Mouse (Mus musculus): ENCODE data around the gene Sltm.
"Not testable (repeated sequence)": the region's sequence is repeated elsewhere in the genome, so short reads cannot be mapped to it uniquely, and the experiment has no call there.

Gene Sltm

DNA sequence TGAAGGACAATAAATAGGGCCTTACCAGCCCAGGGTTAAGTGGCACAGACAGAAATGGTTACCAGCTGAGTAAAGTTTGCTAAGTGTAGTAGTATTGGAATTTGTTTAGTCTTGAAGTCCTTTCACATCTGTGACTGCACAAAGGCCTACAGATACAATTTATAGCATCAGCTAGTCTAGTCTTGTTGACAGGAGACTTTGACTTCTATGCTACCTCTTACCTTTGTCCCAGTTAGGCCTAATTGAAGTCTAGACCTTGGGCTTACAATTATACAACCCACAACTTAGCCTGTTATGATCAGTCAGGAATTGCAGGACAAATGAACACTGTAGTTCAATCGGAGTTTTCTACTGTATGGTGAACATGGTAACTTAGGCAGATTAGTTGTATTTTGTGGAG, 9.0 kb downstream of the Sltm start:
- no peak for DNase-seq (ENCODE audit: low spot score)

DNA sequence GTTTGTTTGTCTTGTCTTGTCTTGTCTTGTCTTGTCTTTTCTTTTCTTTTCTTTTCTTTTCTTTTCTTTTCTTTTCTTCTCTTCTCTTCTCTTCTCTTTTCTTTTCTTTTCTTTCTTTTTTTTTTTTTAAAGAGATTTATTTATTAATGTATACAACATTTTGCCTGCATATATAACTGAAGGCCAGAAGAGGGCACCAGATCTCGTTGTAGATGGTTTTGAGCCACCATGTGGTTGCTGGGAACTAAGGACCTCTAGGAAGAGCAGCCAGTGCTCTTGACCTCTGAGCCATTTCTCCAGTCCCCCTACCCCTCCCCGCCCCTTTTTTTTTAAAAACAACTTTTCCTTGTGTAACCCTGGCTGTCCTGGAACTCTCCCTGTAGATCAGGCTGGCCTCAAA, 9.7 kb downstream of the Sltm start:
- DNase-seq (ENCODE audit: low spot score), result not testable (repeated sequence)

DNA sequence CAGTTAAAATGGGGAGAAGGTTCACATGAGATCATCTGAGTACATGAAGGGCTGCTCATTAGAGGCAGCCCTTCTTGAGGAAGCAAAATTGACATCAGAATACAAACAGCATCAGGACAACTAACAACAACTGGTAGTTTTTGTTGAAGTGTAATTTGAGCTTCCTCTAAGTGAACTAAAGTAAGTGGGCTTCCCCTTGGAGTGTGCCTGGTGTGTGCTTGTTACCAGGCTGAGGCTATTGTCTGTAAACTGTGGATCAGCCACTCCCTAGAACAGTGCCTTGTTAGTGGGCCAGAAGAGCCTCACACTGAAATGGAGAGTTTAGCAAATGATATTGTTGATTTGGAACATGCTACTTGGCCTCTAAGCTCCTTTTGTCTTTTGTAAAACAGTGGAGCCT, 12.9 kb downstream of the Sltm start:
- DNase-seq (ENCODE audit: low spot score), result no peak

DNA sequence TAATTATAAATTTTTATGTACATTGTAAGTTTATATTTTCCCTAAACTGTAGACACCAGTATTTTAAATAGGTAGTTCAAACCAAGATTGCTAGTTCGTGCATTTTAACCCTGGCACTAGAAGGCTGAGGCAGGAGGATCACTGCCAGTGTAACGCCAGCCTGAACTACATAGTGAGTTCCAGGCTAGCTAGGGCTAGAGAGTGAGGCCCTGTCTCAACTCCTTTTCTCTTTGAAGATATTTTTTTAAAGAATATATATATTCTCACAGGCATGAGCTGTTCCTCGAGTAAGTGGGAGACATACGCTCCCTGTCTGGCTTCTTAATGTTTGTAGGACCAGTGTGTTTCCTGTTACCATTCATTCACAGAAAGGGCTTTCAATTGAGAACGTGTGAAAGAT, 14.2 kb downstream of the Sltm start:
- DNase-seq (ENCODE audit: low spot score), result no peak

DNA sequence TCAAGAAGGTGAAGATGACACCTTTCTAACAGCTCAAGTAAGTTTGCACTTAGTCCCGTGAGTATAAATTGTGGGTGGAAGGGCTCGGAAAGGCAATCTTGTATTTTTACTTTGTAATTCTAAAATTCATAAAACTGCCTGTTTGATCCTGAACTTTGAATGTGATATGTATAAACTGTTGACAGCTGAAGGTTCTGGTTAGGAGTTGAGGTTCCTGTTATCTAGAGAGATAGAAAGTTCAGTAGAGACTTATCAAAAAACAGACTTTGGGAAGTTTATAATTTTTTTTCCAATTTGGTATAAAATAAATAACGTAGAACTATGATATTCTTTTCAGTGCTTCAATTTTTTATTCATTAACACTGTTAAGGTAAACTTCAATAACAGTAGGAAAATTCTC, 20.3 kb downstream of the Sltm start:
- DNase-seq (ENCODE audit: low spot score), result no peak

DNA sequence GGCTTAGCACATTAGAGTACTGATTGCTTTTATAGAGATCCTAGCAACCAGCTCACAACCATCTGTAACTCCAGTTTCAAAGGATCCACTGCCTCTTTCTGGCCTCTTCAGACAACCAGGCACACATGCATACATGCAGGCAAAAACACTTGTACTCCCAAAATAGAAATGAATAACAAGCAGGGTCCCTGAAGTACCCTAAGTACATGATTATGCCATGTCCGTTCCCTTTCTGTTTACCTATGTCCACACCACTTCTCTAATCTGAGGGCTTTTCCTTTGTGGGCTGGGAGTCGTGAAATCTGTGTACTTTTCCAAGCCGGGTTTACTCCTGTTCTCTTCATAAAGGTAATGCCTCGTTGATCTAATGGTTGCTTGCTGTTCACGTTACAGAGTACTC, 25.1 kb downstream of the Sltm start:
- DNase-seq (ENCODE audit: low spot score), result no peak

DNA sequence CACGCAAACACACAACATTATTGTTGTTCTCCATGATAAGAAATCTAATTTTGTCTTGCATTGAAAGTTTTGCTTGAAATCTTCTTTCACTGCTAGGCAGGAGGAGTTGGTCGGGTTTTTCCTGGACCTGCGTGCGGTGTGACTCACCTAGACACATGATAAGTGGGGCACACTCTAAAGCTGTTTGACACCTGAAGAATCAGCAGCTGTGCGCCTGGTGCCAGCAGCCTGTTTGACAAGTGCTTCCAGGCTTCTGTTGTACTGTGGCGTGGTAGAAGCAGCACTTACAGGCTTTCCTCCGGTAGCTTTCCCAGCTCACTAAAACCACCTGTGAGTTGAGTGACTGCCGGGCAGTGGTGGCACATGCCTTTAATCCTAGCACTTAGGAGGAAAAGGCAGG, 27.8 kb downstream of the Sltm start:
- no peak for DNase-seq (ENCODE audit: low spot score)

DNA sequence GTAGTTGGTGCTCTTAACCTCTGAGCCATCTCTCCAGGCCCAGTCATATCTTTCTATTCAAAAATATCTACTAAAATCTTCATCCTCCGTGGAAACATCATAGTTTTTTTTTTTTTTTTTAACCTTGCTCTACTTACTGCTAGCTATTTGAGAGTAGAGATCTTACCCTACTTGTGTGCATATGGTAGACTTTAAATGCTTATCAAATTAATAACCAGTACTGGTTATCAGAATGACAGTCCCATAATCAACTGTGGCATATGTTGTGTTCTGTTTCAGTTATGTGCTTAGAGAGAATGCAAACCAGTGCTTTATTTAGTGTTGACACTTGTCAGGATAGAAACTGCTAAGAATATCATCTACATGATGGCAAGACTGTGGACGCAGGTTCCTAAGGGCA, 35.6 kb downstream of the Sltm start:
- DNase-seq (ENCODE audit: low spot score), result no peak

DNA sequence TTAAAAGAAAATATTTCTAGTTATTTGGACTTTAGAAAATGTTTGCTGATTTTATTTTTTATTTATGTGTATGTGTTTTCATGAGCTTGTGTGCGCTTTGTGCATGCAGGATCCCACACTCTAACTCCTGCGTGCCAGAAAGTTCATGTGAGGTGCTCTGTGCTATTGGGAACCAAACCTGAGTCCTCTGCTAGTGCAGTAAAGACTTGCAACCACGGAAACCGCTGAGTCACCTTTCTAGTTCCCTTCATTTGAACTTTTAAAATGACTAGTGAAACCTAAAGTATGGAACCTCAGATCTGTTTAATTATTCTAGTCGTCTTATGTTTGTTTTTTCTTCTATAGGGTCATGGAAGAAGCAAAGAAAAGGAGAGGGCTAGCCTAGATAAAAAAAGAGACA, 38.4 kb downstream of the Sltm start:
- no peak for DNase-seq (ENCODE audit: low spot score)

DNA sequence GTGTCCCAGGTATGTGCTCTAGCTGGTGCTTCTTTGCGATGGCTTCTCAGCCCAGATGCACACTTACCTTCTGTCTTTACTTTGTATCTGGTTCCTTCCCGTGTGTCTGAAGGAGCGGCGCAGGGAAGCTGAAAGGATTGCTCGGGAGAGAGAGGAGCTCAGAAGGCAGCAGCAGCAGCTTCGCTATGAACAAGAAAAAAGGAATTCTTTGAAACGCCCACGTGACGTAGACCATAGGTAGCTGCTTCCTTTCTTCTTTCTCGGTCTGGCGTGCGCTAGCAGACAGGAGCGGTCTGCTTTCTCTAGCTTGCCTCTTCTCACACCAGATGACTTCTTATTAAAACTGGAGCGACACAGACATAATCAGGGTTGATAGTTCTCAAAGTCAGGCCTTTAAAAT, 42.1 kb downstream of the Sltm start:
- no peak for DNase-seq (ENCODE audit: low spot score)

DNA sequence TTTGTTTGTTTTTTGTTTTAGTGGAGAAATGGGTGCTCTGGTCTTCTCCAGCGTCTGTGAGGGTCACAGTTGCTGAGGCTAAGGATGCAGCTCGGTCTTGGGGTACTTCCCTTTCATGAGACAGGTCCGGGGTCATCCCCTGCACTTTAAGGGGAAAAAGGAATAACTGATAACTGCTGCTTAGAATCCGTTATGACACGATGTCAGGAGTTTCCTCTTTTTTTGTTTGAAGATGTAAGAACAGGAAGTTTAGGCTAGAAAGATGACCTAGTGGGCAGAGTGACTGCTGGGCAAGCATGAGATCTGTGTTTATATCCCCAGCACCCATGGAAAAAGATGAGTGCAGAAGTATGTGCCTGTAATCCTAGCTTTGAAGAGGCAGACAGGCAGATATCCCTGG, 42.6 kb downstream of the Sltm start:
- no peak for DNase-seq (ENCODE audit: low spot score)

DNA sequence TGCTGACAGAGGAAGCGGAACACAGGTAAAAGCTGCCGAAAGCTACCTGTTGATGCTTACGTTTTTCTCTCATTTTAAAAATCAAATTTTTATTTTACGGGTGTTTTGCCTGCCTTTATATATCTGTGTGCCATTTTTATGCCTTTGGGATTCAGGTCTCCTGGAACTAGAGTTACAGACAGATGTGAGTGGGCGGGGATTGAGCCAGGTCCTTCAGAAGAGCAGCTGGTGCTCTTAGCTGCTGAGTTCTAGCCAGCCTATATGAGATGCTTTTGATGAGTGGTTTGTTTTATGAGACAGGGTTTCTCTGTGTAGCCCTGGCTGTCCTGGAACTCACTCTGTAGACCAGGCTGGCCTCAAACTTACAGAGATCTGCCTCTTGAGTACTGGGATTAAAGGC, 44.6 kb downstream of the Sltm start:
- no peak for DNase-seq (ENCODE audit: low spot score)

DNA sequence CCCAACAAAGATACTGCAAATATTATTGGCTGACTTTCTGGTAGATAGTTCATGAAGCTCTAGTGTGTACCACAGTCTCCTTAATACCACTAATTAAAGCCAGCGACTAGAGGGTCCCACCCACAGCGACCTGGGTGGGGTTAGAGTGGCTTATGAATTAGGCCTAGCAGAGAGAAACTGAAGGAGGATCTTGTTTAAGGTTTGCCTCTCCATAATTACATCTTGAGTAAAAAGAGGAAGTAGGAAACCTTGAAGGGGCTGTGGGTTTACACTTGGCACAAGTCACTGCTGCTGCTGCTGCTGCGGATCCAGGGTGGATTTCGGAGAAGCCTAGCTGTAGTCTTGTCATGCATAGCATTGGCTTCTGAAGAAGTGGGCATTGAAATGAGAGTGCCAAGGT, 48.2 kb downstream of the Sltm start:
- DNase-seq (ENCODE audit: low spot score), result no peak

DNA sequence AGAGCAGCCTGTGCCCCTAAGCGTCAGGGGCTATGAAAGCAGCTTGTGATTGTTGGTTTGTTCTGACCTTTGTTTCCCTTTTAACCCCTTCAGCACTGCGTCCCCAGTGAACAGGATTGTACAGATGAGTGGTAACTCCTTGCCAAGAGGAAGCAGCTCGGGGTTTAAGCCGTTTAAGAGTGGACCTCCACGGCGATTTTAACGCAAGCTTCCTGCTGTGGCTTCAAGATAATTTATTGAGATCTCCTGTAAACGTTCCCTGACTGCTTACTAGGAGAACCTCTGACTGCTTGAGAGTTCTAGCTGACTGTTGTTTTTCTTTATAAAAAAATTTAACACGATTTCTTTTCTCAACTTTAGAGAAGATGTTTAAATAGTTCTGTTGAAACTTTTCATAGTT, 48.9 kb downstream of the Sltm start:
- no peak for DNase-seq (ENCODE audit: low spot score)

DNA sequence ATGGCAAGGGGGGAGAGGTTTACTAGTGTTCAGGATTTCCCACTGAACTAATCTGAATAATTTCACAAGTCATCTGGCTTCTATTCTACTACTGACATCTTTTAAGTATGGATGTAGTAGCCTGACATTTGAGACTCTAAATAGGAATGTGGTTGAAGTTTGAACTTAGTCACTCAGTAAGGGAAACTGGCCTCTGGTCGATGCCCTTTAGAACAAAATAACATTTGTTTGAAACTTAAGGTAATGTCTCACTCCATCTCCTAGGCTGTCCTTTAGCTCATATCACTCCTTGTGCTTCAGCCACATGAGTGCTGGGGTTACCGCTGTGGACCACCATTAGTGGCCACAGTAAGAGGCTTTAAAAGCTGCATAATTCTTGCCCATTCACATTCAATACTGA, 55.7 kb downstream of the Sltm start:
- DNase-seq (ENCODE audit: low spot score), result no peak

DNA sequence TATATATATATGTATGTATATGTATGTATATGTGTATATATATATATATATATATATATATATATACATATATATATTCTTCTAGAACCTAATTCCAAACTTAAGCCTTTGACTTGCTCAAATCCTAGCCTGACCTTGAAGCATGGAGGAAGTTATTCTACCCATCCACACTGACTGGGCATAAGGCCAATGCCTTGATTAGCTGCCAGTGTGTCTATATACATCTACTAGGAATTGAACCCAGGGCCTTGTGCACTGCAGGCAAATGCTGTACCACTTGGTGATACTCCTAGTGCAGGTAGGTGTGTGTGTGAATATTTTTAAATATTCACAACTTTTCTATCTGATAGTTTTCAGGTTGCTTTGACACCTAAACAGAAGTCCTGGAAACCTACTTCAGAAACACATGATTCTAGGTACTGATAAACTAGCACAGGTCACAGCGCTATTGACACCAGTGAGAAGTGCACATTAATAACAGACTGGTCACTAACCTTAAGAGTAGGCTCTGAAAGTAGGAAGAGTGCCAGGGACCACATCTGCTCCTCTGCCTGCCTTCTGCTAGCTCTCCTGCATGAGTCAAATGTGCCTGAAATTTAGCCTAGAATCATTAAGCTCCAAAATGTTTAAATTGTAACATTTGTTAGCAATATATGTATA, 59.8 kb downstream of the Sltm start:
- peak; percentile 11 for DNase-seq (ENCODE audit: low spot score)

DNA sequence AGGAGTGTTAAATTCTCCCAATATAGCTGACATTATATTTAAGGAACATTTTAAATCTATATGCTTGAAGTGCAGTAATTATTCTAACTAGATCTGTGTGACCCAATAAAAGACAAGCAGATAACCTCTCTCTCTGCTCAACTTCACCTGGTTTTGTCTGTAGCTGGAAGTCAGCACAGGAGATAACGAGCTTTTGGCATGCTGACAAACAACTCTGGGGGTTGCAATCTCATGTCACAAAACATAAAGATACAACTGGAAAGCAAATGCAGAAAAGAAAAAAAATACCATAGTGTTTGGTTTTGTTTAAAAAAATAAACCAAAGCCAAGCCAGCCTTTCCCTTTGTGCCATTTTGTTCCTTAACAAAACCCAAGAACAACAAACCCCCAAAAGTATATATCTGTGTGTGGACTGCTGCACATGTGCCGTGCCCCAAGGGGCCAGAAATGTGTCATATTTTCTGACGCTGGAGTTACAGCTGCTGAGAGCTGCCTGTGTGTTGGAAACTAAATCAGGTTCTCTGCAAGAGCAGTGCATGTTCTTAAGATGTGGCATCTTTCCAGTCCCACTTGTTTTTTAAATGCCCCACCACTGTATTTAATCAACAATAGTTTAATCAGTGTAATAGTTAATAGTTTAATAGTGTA, 68.6 kb downstream of the Sltm start:
- DNase-seq (ENCODE audit: low spot score), result no peak

DNA sequence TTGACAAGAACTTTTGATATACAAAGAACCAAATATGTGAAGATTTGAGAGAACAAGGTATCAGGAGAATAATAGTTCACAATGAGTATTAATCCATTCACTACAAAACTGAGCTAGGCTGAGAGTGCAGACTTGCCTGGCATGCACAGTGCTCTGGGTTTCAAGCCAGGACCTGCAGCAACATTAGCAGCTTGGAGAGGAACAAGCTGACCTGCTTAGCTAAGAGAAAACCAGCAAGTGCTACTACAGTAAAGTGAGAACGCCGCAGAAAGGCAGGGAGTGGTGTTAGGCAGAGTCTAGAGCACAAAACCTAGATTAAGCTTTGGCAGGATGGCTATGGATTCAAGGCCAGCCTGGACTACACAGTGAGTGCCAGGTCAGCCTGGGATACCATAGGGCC, 87.2 kb downstream of the Sltm start:
- peak; percentile 2 for DNase-seq (ENCODE audit: low spot score)

DNA sequence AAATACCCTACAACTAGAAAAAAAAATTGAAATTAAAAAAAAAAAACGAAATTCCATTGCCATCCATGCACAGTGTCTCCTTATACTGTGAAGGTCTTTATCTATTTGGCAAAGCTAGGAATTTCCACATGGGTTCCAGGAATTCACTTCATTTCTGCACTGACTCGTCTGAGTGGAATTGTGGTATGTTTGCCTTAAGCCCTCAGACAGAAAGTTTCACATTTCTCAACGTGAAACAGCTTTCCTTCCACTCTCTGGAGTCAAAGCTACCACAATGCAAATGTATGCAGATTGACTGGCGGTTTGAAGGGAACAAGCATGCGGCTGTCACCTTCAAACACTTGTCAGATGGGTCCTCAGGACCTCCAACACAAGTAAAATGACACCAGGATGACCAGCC, 89.1 kb downstream of the Sltm start:
- DNase-seq (ENCODE audit: low spot score), result no peak

DNA sequence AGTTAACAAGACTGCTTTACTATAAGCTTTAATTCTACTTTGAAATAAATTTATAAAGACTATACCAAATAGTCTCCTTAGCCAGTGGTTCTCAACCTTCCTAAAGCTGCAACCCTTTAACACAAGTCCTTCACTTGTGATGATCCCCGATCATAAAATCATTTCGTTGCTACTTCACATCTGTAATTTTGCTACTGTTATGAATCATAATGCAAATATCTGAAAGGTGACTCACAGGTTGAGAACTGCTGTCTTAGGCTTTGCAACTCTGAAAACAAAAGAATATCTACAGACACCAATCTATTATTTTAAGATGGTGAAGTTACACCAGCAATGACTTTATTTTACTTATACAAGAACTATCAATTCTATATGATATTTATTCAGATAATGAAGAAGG, 94.2 kb downstream of the Sltm start:
- DNase-seq (ENCODE audit: low spot score), result no peak
